Mouse (Mus musculus): ENCODE data around the gene Actrt2.

DNA sequence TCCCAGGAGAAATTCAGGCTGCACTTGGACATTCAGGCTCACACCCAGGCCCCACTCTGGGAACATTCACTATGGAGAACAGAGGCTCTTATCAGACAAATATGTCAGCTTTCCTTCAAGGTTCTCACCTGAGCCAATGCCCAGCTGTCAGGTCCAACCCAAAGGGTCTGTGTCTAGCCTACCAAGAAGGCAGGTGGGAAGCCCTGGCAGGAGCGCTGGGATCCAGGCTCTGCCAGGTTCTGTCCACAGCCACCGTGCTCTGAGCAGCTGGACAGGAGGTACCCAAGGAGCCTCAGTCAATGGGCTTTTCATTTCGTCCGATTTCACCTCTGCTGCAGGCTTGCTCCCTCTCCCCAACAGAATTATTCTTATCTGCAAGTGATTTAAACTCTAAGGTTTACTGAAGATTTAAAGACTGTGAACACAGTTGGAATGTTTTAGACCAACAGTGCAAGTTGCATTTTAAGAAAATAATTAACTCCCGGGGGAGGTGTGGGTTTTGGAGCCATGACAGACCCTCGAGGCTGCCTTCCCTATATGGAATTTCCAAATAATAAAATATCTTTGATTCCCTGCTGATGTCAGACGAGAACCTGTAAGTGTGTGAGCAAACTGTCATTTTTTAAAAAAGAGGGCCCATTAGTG lies 35.9 kb upstream of the Actrt2 start:
- TF ChIP-seq POLR2A (IDR thresholded peaks at IDR 0.05; ENCODE audit: extremely low read depth, insufficient read depth, low read length), result no peak
- TF ChIP-seq CTCF (IDR thresholded peaks at IDR 0.05; ENCODE audit: extremely low read depth, insufficient read depth, low read length), result no peak
